Mouse (Mus musculus): ENCODE measurements around the gene S100a10. TPM values are rescaled to one million over a fixed set of nuclear protein-coding genes. Genes with fewer than 3 reads are reported as not detected.

S100a10 gene
- polyA plus RNA-seq, 3 experiments from 2014 or later, result 678 to 1,984 (median 706) TPM

DNA sequence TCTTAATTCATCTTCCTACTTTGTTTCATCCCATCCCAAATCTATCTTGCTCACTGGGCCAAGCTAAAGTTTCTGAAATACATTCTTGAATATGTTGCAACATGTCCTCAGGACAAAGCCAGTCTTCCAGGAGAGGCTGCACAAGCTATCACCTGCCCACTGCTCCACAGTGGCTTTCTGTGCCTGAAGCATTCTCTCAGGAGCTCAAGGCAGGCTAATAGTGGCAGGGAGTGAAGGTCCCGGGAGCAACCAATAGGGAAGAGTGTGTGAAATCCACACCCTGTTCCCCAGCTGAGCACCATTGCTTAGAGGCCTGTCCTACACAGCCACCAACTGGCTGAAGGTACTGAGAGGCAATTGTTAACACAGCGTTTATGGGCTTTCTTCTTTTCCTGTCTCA, 26.1 kb downstream of the S100a10 start:
- no peak for ATAC-seq

DNA sequence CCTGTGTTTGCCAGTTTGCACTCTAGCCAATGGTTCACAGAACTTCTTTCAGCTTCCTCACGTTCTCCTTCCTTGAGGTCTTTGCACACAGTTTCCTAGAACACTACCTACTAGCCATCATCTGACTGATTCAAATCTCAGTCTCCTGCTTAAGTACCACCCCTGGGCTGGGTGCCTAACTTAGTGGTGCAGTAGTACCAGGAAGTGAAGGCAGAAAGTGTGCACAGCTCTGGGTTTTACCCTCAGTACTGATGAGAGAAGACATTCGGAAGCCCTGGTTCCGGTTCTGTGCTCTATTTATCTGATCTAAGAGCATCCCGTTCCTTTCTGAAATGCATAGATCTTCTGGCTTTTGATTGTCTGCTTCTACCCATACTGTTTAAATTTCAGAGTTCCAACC, 26.8 kb downstream of the S100a10 start:
- ATAC-seq, result peak; percentile 97

DNA sequence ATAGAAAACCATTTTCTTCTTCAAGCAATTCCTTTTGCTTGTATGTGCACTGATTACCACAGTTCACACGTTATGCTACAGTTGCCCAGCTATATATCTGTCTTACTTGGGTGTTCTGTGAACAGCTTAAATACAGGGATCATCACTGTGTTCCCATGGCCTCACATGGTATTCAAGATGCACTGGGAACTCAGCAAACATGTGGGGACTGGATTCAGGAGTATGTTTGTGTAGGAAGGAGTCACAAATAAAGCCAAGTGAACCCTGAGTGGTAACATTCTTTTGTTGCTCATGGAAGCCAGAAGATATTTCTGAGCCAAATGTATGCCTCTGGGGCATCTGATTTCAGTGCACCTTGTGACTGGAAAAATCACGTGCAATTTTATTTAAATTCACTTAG, 28.2 kb downstream of the S100a10 start:
- ATAC-seq, result no peak

DNA sequence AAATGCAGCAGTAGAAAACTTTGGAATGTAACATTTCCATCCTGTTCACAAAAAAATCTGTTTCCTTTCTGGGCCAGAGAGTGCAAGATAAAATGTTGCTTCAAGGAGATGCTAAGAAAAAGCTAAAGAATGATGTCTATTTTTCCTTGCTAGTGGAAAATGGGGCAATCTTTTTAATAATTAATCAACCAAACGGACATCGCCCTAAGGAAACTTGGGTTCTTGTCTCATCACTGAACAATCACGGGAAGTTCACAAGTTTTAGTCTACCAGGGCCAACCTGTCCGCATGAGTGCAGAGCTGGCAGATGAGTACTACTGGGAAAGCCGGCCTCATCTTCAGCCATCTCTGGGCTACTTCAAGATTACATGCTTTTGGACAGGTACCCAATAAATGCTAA, 34.7 kb downstream of the S100a10 start:
- no peak for ATAC-seq

DNA sequence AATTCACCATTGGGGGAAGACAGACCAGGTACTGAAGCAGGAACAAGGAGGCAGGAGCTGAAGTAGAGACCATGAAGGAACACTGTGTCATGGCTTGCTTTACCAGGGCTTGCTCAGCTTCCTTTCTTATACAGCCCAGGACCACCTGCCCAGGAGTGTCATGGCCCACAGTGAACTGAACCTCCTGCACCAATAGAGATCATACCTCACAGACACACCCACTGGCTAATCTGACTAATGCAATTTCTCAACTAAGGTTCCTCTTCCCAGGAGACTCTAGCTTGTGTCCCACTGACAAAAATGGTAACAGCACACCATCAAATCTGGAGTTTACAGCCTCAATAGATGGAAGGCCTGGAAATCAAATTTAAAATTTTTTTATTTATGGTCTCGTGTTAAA, 35.4 kb downstream of the S100a10 start:
- ATAC-seq, result no peak

DNA sequence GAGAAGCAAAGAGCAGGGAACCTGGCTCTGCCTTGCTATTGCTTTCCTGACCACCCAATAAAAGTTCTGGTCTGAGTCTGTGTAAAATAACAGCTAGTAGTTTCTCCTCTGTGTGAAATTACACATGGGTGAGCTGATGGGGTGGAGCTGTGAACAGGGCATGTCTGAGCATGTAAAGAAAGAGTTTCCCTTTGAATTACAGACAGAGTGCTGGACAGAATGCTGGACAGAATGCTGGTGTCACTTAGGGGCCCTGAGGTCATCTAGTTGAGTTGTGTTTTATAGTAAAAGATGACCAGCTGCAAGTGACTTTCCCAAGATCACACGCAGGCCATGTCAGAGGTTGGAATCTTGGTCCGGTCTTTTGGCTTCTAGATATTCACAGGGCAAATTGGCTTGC, 37.2 kb downstream of the S100a10 start:
- no peak for ATAC-seq

DNA sequence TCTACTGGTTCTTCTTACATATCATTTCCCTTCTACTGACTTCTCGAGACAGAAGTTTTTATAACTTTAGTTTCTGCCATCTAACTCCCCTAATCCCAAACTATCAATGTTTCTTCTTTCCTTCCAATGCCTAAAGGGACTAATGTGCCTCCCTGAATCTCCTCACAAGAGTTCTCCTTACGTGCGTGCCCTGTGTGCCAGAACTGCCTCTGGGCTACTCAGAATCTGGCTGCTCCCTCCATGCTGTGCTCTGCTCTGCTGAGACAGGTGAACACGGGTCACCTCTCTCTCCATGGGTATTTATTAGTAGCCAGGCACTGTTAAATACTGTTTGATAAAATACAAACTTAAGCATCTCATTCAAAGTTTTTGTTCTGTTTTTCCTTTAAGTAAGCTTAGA, 38.1 kb downstream of the S100a10 start:
- no peak for ATAC-seq

DNA sequence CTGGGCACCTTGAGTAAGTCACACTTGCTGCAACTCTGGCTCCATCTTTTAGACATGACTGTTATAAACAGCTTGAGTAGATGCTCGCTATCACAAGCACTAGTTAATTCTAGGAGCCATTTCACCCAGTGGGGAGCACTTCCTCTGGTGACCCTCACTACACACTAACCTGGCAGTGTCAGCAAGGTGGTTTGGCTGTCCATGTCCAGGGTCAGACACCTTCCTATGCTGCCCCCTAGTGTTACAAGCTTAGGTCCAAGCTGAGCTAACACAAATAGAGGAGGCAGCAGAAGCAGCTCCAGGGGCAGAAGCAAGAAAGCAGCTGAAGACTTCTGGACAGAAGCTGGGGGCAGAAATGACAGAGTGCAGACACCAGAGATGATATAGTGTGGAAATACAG, 38.6 kb downstream of the S100a10 start:
- ATAC-seq, result no peak

DNA sequence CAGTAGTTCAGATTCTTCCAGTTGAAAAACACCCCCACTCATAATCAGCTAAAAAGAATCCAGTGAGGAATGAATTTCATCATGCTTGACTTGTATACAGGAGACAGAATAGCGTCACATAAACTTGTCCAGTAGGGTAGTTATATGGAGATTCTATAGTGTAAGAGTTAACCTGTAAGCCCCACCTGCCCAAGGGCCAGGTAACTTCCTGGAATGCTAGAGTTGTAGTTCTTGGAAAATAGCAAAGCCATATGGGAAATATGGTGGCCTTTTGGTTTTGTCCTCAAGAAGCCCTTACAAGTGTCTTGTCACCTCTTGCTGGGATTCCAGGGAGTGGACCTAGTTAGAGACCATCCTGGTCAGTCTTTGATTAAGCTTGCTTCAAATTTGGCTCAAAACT, 41.8 kb downstream of the S100a10 start:
- ATAC-seq, result no peak

DNA sequence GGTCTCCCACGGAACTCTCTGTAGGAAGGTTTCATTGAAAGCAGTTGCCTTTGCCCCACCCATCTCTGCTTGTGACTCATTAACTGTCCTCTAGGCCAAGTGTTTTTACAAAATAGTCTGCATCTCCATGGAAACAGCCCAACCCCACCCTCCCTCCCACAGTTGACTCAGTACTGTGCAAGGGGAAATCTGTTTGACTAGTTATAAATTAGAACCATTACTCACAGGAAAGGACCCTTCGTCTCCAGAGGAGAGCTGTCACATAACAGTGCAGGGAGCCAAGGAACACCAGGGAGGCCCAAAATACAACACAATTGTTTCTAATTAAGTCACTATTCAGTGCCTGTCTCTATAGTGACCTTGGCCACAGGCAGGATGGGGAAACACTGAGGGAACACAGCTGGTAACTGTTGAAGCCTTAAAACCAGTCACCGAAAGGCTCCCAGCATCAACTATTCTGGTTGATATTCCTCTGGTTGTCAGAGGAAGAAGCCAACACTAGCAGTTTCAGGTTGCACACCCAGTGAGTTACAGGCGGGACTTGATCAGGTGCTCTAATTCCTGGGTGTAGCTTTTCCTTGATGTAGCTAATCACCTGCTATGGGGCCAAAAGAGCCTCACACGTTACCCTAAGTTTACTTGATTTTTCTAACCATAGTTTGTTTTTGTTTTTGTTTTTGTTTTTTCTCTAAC, 42.5 kb downstream of the S100a10 start:
- ATAC-seq, result peak; percentile 92

DNA sequence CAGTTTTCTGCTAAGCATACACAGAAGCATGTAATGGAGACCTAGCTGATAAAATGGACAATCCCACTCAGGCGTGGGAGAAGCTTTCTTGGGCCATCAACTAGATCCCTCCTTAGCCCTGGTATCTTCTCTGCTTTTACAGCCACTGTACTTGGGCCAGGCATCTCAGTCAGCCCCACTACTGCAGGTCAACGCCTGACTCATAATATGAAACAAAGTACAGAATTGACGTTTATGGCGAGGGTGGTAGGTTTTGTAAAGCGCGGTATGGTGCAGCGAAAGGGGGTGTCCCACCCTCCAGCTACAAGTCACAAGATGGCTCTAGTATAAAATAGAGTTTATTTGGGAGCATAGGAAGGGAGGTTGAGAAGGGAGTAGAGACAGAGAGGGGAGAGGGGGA, 43.1 kb downstream of the S100a10 start:
- ATAC-seq, result no peak

DNA sequence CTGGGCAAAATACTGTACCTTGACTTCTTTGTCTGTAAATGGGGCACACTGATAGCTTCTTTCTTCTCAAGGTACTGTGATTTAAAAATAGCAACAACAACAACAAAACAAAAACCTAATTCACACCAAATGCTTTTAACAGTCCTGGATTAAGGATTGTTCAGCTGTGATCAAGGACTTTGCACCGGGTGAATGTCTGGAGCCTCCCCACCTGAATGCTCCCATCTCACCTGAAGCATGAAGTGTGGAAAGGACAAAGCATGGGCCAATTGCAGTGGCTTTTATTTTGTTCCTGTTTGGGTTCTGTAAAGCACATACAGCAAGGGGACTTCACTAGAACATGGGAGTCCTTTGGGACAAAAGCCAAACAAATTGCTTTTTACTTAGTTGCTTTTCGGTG, 45.3 kb downstream of the S100a10 start:
- no peak for ATAC-seq

DNA sequence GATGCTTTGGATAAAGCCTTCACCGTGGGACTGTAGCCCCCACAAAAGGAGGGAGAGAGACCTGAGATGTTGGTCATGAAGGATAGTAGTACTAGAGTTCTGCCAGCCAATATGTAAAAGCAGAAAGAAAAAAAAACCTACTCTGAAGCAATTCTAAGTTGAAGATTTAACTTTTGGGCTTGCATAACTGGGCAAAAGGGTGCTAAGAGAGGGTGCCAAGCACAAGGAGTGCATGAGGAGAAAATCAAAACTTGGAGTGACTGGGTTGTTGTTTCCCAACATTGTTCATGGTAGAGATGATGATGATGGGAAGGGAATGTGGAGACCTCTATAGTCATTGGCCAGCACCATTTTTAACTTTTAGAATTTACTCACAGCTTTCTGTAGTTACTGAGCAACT, 47.0 kb downstream of the S100a10 start:
- no peak for ATAC-seq

DNA sequence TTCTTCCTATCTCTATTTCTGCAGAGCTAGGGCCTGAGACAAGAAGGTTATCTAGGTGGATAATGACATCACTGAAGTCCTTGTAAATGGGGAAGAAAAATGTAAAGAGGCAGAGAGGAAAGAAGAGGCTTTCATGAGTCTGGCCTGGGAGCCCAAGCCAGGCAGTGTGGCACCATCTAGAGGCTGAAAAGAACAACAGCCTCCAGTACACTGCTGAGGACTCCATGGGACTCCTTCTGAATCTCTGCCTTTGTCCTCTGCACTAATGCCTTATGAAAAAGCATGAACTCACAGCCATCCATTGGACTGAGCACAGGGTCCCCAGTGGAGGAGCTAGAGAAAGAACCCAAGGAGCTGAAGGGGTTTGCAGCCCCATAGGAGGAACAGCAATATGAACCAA, 54.1 kb downstream of the S100a10 start:
- peak; percentile 79 for ATAC-seq

Other genes with a start within 250 kb of the S100a10 start
- not detected for gene Hrnr, start 235.3 kb upstream of the S100a10 start, polyA plus RNA-seq (2017; shearing (Covaris generic))
- not detected for gene Rptn, start 161.4 kb upstream of the S100a10 start, polyA plus RNA-seq (2017; shearing (Covaris generic))
- gene Tchh, start 112.8 kb upstream of the S100a10 start, polyA plus RNA-seq (2017; shearing (Covaris generic)), result under 1 TPM in 1 of 3 experiments, not detected in 2; 0.06 TPM
- gene Tchhl1, start 86.3 kb upstream of the S100a10 start, polyA plus RNA-seq (2017; shearing (Covaris generic)), result not detected
- 1,000 to 10,000 TPM in 2 of 3 experiments, 100 to 1,000 TPM in 1; 738 to 2,389 (median 1,003) TPM for gene S100a11, start 34.6 kb upstream of the S100a10 start, polyA plus RNA-seq (2017; shearing (Covaris generic))
- not detected for gene Tdpoz2, start 97.6 kb downstream of the S100a10 start, polyA plus RNA-seq (2017; shearing (Covaris generic))
- not detected for gene Tdpoz1, start 121.2 kb downstream of the S100a10 start, polyA plus RNA-seq (2017; shearing (Covaris generic))
- gene Gm37596, start 138.0 kb downstream of the S100a10 start, polyA plus RNA-seq (2017; shearing (Covaris generic)), result under 1 TPM in 1 of 3 experiments, not detected in 2; 0.34 TPM
- gene Gm5773, start 217.9 kb downstream of the S100a10 start, polyA plus RNA-seq (2017; shearing (Covaris generic)), result not detected
- gene Tdpoz4, start 241.3 kb downstream of the S100a10 start, polyA plus RNA-seq (2017; shearing (Covaris generic)), result not detected